Mouse (Mus musculus) heart, embryonic 13.5 days (tissue): ENCODE data around the gene Acot5. TPM values are rescaled to one million over a fixed set of nuclear protein-coding genes. Genes with fewer than 3 reads are reported as not detected.
"Not testable (repeated sequence)": the region's sequence is repeated elsewhere in the genome, so short reads cannot be mapped to it uniquely, and the experiment has no call there.

Experiments used
- ATAC-seq: fragments of 200-750 bp; cut with Nextera tagmentation; 2 replicates; pipeline ENCODE4 v1.8.0; 2017; ENCODE audit warnings: moderate TSS enrichment; ENCODE audit not compliant: insufficient number of reproducible peaks, low FRiP score, low TSS enrichment; ENCODE audit errors: extremely low read depth
- H3K27ac ChIP-seq: fragments of 300-500 bp; sonication (generic); replicated peaks from 2 replicates; pipeline ENCODE4 v1.5.1; 2015; ENCODE audit warnings: moderate library complexity, mild to moderate bottlenecking, inconsistent platforms
- H3K27me3 ChIP-seq: fragments of 300-500 bp; sonication (generic); replicated peaks from 2 replicates; pipeline ENCODE4 v1.6.1; 2015; ENCODE audit warnings: mild to moderate bottlenecking, inconsistent platforms
- H3K36me3 ChIP-seq: fragments of 300-500 bp; sonication (generic); 2 replicates; pipeline ENCODE4 v1.6.1; 2015; ENCODE audit warnings: mild to moderate bottlenecking, inconsistent platforms
- H3K4me1 ChIP-seq: fragments of 300-500 bp; sonication (generic); 2 replicates; pipeline ENCODE4 v1.6.1; 2015; ENCODE audit warnings: inconsistent platforms
- H3K4me2 ChIP-seq: fragments of 300-500 bp; sonication (generic); 2 replicates; pipeline ENCODE4 v1.6.1; 2015; ENCODE audit warnings: inconsistent platforms, mild to moderate bottlenecking, moderate library complexity
- H3K4me3 ChIP-seq: fragments of 300-500 bp; sonication (generic); 2 replicates; pipeline ENCODE4 v1.5.1; 2015; ENCODE audit warnings: moderate library complexity, mild to moderate bottlenecking, inconsistent platforms
- H3K9ac ChIP-seq: fragments of 300-500 bp; sonication (generic); 2 replicates; pipeline ENCODE4 v1.6.1; 2015; ENCODE audit warnings: inconsistent platforms, mild to moderate bottlenecking, moderate library complexity
- H3K9me3 ChIP-seq: fragments of 300-500 bp; sonication (generic); 2 replicates; pipeline ENCODE4 v1.6.1; 2016; ENCODE audit warnings: inconsistent platforms
- WGBS: fragments of 180-500 bp; shearing (Covaris S2); methylation state at CpG from one replicate; pipeline ENCODE4 v1.1.7; 2015; ENCODE audit warnings: mixed read lengths; 5-methylcytosine and 5-hydroxymethylcytosine counted together
- polyA plus RNA-seq: library from polyadenylated mRNA; unstranded; fragments of >200 nt; fragmentation: Nextera tagmentation; extraction: Ambion mirVana; gene quantifications from 2 replicates; pipeline ENCODE4 v1.2.1, GENCODE M21; 2015

Gene Acot5
- polyA plus RNA-seq, 1 experiment from 2014 or later = not detected

- ATAC-seq = no peak
- H3K4me3 ChIP-seq = no peak overlapping the region
- WGBS = 82% methylated on average over 20 of the region's 20 CpGs
These were observed 6.8 kb upstream of the Acot5 start for GRCm38 (mm10) chr12:84062336-84062735.

GRCm38 (mm10) chr12:84063228-84063627, 5.9 kb upstream of the Acot5 start:
- Histone ChIP-seq H3K4me2 (no peak overlapping the region), H3K36me3 (no peaks in the 10 kb centered on the region), H3K27me3 (peaks cover 28% of the 10 kb centered on the region), H3K9ac (no peak overlapping the region), H3K4me1 (no peaks in the 10 kb centered on the region), H3K4me3 (no peak overlapping the region), H3K27ac (no peak overlapping the region), H3K9me3 (0 out of 2 replicates have a peak, but pooled peaks cover 3% of the 10 kb centered on the region)
- ATAC-seq = no peak
- 72% methylated on average over 5 of the region's 5 CpGs for WGBS

More at GRCm38 (mm10) chr12:84062336-84062735, 6.8 kb upstream of the Acot5 start:
- Histone ChIP-seq H3K27ac (no peak overlapping the region), H3K9me3 (0 out of 2 replicates have a peak, but pooled peaks cover 3% of the 10 kb centered on the region), H3K27me3 (peaks cover 19% of the 10 kb centered on the region), H3K4me1 (no peaks in the 10 kb centered on the region), H3K4me2 (no peak overlapping the region), H3K9ac (no peak overlapping the region), H3K36me3 (no peaks in the 10 kb centered on the region)

GRCm38 (mm10) chr12:84063833-84064232, 5.3 kb upstream of the Acot5 start:
- no peaks in the 10 kb centered on the region for H3K36me3 ChIP-seq
- H3K4me1 ChIP-seq = no peaks in the 10 kb centered on the region
- 73% methylated on average over 2 of the region's 2 CpGs for WGBS
- H3K9me3 ChIP-seq = 0 out of 2 replicates have a peak, but pooled peaks cover 3% of the 10 kb centered on the region
- H3K27me3 ChIP-seq = peaks cover 34% of the 10 kb centered on the region
- H3K4me2 ChIP-seq = no peak overlapping the region
- no peak overlapping the region for H3K27ac ChIP-seq
- ATAC-seq = no peak
- H3K4me3 ChIP-seq = no peak overlapping the region
- H3K9ac ChIP-seq = no peak overlapping the region

- H3K9me3 ChIP-seq = 0 out of 2 replicates have a peak, but pooled peaks cover 3% of the 10 kb centered on the region
- ATAC-seq = no peak
These were observed 4.5 kb upstream of the Acot5 start for GRCm38 (mm10) chr12:84064621-84065020.

GRCm38 (mm10) chr12:84067752-84068151, 1.4 kb upstream of the Acot5 start:
- Histone ChIP-seq H3K27me3 (peaks cover 55% of the 10 kb centered on the region), H3K9me3 (0 out of 2 replicates have a peak, but pooled peaks cover 3% of the 10 kb centered on the region), H3K4me2 (no peak overlapping the region), H3K4me1 (0 out of 2 replicates have a peak, but pooled peaks cover 3% of the 10 kb centered on the region), H3K9ac (no peak overlapping the region), H3K27ac (no peak overlapping the region), H3K36me3 (no peaks in the 10 kb centered on the region), H3K4me3 (no peak overlapping the region)
- 69% methylated on average over 4 of the region's 4 CpGs for WGBS
- ATAC-seq = no peak

More at GRCm38 (mm10) chr12:84064621-84065020, 4.5 kb upstream of the Acot5 start:
- H3K4me3 ChIP-seq = no peak overlapping the region
- 64% methylated on average over 8 of the region's 8 CpGs for WGBS
- H3K36me3 ChIP-seq = no peaks in the 10 kb centered on the region
- 0 out of 2 replicates have a peak, but pooled peaks cover 3% of the 10 kb centered on the region for H3K4me1 ChIP-seq
- H3K27ac ChIP-seq = no peak overlapping the region
- no peak overlapping the region for H3K9ac ChIP-seq
- no peak overlapping the region for H3K4me2 ChIP-seq
- peaks cover 42% of the 10 kb centered on the region for H3K27me3 ChIP-seq

- H3K9me3 ChIP-seq = 0 out of 2 replicates have a peak, but pooled peaks cover under 1% of the 10 kb centered on the region
- no peak overlapping the region for H3K4me3 ChIP-seq
- H3K4me2 ChIP-seq = no peak overlapping the region
- WGBS = 60% methylated on average over 8 of the region's 8 CpGs
- no peak for ATAC-seq
- H3K36me3 ChIP-seq = no peaks in the 10 kb centered on the region
- no peak overlapping the region for H3K27ac ChIP-seq
- H3K27me3 ChIP-seq = peaks cover 55% of the 10 kb centered on the region
- H3K9ac ChIP-seq = no peak overlapping the region
- 0 out of 2 replicates have a peak, but pooled peaks cover 3% of the 10 kb centered on the region for H3K4me1 ChIP-seq
These were observed 829 bp upstream of the Acot5 start for GRCm38 (mm10) chr12:84068296-84068695.

GRCm38 (mm10) chr12:84069582-84069981, 457 bp downstream of the Acot5 start:
- 2% methylated on average over 49 of the region's 52 CpGs for WGBS
- not testable (repeated sequence) for H3K9me3 ChIP-seq, H3K27ac ChIP-seq, H3K36me3 ChIP-seq, H3K4me1 ChIP-seq, ATAC-seq
- Histone ChIP-seq H3K27me3 (peaks cover 53% of the 10 kb centered on the region), H3K4me2 (peak overlapping the region; percentile 76), H3K9ac (peak overlapping the region; percentile 71), H3K4me3 (peak overlapping the region; percentile 52)

GRCm38 (mm10) chr12:84071696-84072095, 2.6 kb downstream of the Acot5 start:
- H3K9me3 ChIP-seq = no peaks in the 10 kb centered on the region
- H3K27me3 ChIP-seq = peaks cover 47% of the 10 kb centered on the region
- H3K9ac ChIP-seq = no peak overlapping the region
- H3K4me3 ChIP-seq = no peak overlapping the region
- no peak overlapping the region for H3K4me2 ChIP-seq
- H3K27ac ChIP-seq = no peak overlapping the region
- H3K4me1 ChIP-seq = 0 out of 2 replicates have a peak, but pooled peaks cover 3% of the 10 kb centered on the region
- ATAC-seq = no peak
- H3K36me3 ChIP-seq = no peaks in the 10 kb centered on the region
- WGBS = 85% methylated on average over 2 of the region's 2 CpGs

GRCm38 (mm10) chr12:84077371-84077990, 8.4 kb downstream of the Acot5 start:
- H3K4me1 ChIP-seq = no peaks in the 10 kb centered on the region
- no peak for ATAC-seq
- H3K9ac ChIP-seq = no peak overlapping the region
- no peaks in the 10 kb centered on the region for H3K9me3 ChIP-seq
- H3K27ac ChIP-seq = no peak overlapping the region
- no peaks in the 10 kb centered on the region for H3K36me3 ChIP-seq
- no peak overlapping the region for H3K4me3 ChIP-seq
- WGBS = 79% methylated on average over 4 of the region's 4 CpGs
- H3K4me2 ChIP-seq = no peak overlapping the region
- no peaks in the 10 kb centered on the region; the same call in 1 of the 2 replicates for H3K27me3 ChIP-seq

- Histone ChIP-seq H3K27ac (no peak overlapping the region), H3K4me3 (no peak overlapping the region), H3K4me2 (no peak overlapping the region), H3K9ac (no peak overlapping the region), H3K27me3 (no peaks in the 10 kb centered on the region), H3K4me1 (no peaks in the 10 kb centered on the region), H3K36me3 (no peaks in the 10 kb centered on the region), H3K9me3 (0 out of 2 replicates have a peak, but pooled peaks cover 7% of the 10 kb centered on the region)
- 72% methylated on average over 2 of the region's 2 CpGs for WGBS
- ATAC-seq = no peak
These were observed 14.7 kb downstream of the Acot5 start for GRCm38 (mm10) chr12:84083842-84084241.

GRCm38 (mm10) chr12:84084581-84084980, 15.5 kb downstream of the Acot5 start:
- Histone ChIP-seq H3K27ac (no peak overlapping the region), H3K4me2 (no peak overlapping the region), H3K9ac (no peak overlapping the region), H3K4me3 (no peak overlapping the region), H3K36me3 (no peaks in the 10 kb centered on the region), H3K4me1 (no peaks in the 10 kb centered on the region), H3K27me3 (no peaks in the 10 kb centered on the region), H3K9me3 (peaks cover 12% of the 10 kb centered on the region; the same call in 1 of the 2 replicates)
- 71% methylated on average over 4 of the region's 4 CpGs for WGBS
- ATAC-seq = no peak

- not testable (repeated sequence) for H3K27me3 ChIP-seq, H3K27ac ChIP-seq, H3K4me3 ChIP-seq, H3K9ac ChIP-seq, H3K4me2 ChIP-seq, H3K4me1 ChIP-seq, H3K36me3 ChIP-seq, ATAC-seq
- 75% methylated on average over 5 of the region's 5 CpGs for WGBS
- peaks cover 35% of the 10 kb centered on the region for H3K9me3 ChIP-seq
These were observed 25.5 kb downstream of the Acot5 start for GRCm38 (mm10) chr12:84094666-84095065.
